Mouse (Mus musculus) midbrain, embryonic 13.5 days (tissue): Measurements from ENCODE around the gene Gpa33. TPM values are rescaled to one million over a fixed set of nuclear protein-coding genes. Genes with fewer than 3 reads are reported as not detected.

Experiments
- ATAC-seq: fragments of 200-750 bp; cut with Nextera tagmentation; 2 replicates; pipeline ENCODE4 v1.8.0; 2017; ENCODE audit warnings: mild to moderate bottlenecking, moderate TSS enrichment, moderate library complexity
- H3K27ac ChIP-seq: fragments of 300-500 bp; sonication (generic); 2 replicates; pipeline ENCODE4 v1.5.1; 2015; ENCODE audit warnings: inconsistent platforms, mild to moderate bottlenecking, moderate library complexity
- H3K27me3 ChIP-seq: fragments of 300-500 bp; sonication (generic); 2 replicates; pipeline ENCODE4 v1.6.1; 2015; ENCODE audit warnings: mild to moderate bottlenecking, inconsistent platforms
- H3K36me3 ChIP-seq: fragments of 300-500 bp; sonication (generic); 2 replicates; pipeline ENCODE4 v1.6.1; 2015; ENCODE audit warnings: mild to moderate bottlenecking, inconsistent platforms
- H3K4me1 ChIP-seq: fragments of 300-500 bp; sonication (generic); replicated peaks from 2 replicates; pipeline ENCODE4 v1.6.1; 2015; ENCODE audit warnings: inconsistent platforms
- H3K4me2 ChIP-seq: fragments of 300-500 bp; sonication (generic); replicated peaks from 2 replicates; pipeline ENCODE4 v1.6.1; 2015; ENCODE audit warnings: moderate library complexity, mild to moderate bottlenecking, inconsistent platforms
- H3K4me3 ChIP-seq: fragments of 300-500 bp; sonication (generic); replicated peaks from 2 replicates; pipeline ENCODE4 v1.5.1; 2015; ENCODE audit warnings: mild to moderate bottlenecking, inconsistent platforms
- H3K9ac ChIP-seq: fragments of 300-500 bp; sonication (generic); replicated peaks from 2 replicates; pipeline ENCODE4 v1.6.1; 2015; ENCODE audit warnings: mild to moderate bottlenecking, inconsistent platforms
- H3K9me3 ChIP-seq: fragments of 300-500 bp; sonication (generic); 2 replicates; pipeline ENCODE4 v1.6.1; 2016; ENCODE audit warnings: mild to moderate bottlenecking, inconsistent platforms
- WGBS: fragments of 180-500 bp; shearing (Covaris S2); methylation state at CpG from one replicate; pipeline ENCODE4 v1.1.7; 2015; 5-methylcytosine and 5-hydroxymethylcytosine counted together
- polyA plus RNA-seq: library from polyadenylated mRNA; unstranded; fragments of >200 nt; fragmentation: Nextera tagmentation; extraction: Ambion mirVana; gene quantifications from 2 replicates; pipeline ENCODE4 v1.2.1, GENCODE M21; 2015

The Gpa33 gene
- polyA plus RNA-seq, 1 experiment from 2014 or later, result not detected

DNA sequence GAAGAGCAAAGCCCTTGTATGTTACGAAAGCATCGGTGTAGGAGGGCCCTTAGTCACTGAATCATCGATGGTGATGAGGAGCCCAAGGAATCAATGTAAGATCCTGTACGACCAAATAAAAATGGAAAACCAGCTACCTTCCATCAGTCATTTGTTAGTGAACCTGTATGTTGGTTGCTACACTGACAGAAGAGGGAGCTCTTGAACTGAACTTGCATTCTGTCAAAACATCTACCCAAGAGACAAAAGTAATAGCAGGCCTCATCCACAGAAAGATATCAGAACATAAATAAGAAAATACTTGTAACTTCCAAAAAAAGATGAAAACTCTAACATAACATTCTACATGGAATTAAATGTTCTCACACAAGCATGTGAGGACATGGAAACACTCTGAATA lies 84.1 kb downstream of the Gpa33 start:
- H3K4me2 ChIP-seq, result no peak overlapping the region
- H3K4me3 ChIP-seq, result no peak overlapping the region
- no peaks in the 10 kb centered on the region for H3K36me3 ChIP-seq
- no peaks in the 10 kb centered on the region for H3K4me1 ChIP-seq
- no peak for ATAC-seq
- 82% methylated on average over 4 of the region's 4 CpGs for WGBS
- H3K9ac ChIP-seq, result no peak overlapping the region
- H3K27ac ChIP-seq, result no peak overlapping the region
- no peaks in the 10 kb centered on the region for H3K9me3 ChIP-seq
- H3K27me3 ChIP-seq, result no peaks in the 10 kb centered on the region

Other genes starting within 250 kb of the Gpa33 start
- 26.0 and 27.7 TPM in 2 replicates for gene Pou2f1, start 127.6 kb upstream of the Gpa33 start, polyA plus RNA-seq
- 1.2 and 1.3 TPM in 2 replicates for gene Dusp27, start 2.3 kb upstream of the Gpa33 start, polyA plus RNA-seq
- not detected in 2 replicates for gene Mael, start 108.5 kb downstream of the Gpa33 start, polyA plus RNA-seq
- 5.3 and 6.5 TPM in 2 replicates for gene Ildr2, start 123.9 kb downstream of the Gpa33 start, polyA plus RNA-seq
- 79.8 and 83.0 TPM in 2 replicates for gene Tada1, start 248.9 kb downstream of the Gpa33 start, polyA plus RNA-seq